Comparison of ENCODE assay signal across 20 mouse cellular contexts in the genomic region with DNA sequence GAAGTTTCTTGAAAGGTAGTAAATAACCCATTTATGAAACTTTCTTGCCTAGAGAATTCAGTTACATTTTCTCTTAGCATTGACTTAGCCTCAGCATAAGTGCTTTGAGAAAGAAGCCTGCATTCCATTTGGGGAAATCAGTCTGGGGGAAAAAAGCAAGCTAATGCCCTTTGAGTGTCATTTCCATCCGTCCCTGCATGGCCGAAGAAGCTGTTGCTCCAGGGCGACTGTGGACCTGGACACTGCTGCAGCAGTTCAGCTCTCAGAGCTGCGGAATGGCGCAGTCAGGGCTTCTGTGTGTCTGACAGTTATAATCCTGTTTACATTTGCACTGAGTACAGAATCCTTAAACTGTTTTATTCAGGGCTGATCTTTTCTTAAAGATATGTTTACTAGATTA. TPM values are rescaled to one million over a fixed set of nuclear protein-coding genes. Genes with fewer than 3 reads are reported as not detected.
DNase-seq lines count a peak whose midpoint lies in the region; ATAC-seq and TF ChIP-seq lines count a peak whose summit lies in the region.
"Had no signal": no experiment of that assay in that cellular context is flagged by ENCODE, and none has a peak within 500 bp of the region (broad histone marks: within the 10 kb centered on the region; RNA-seq: fewer than 3 reads in every experiment).

No protein-coding gene starts in this region.

- H3K4me1 ChIP-seq in hindbrain, embryonic 13.5 days (replicated peaks), result peaks cover 33% of the 10 kb centered on the region
- no peaks in the 10 kb centered on the region for H3K4me1 ChIP-seq in hindbrain, embryonic 11.5 days (replicated peaks; ENCODE audit: control insufficient read depth, insufficient read depth, low read length)
- peaks cover 23% of the 10 kb centered on the region for H3K4me1 ChIP-seq in embryonic facial prominence, embryonic 14.5 days (ENCODE audit: control insufficient read depth, insufficient read depth, low read length)
- peaks cover 26% of the 10 kb centered on the region for H3K4me1 ChIP-seq in limb, embryonic 13.5 days
- H3K4me1 ChIP-seq in small intestine, adult 2 months (ENCODE audit: control insufficient read depth, insufficient read depth, insufficient read length, low read length), result no peaks in the 10 kb centered on the region; the same call in 1 of the 2 replicates
- peaks cover 11% of the 10 kb centered on the region; the same call in 1 of the 2 replicates for H3K4me1 ChIP-seq in forebrain, embryonic 13.5 days

- DNase-seq in hindbrain, embryonic 11.5 days (ENCODE audit: low spot score), result no peak
- peak; percentile 46 for DNase-seq in embryonic facial prominence, embryonic 14.5 days (ENCODE audit: low spot score)
- DNase-seq in kidney, postnatal 14 days, result no peak
- DNase-seq in gastrocnemius, postnatal 4 days (ENCODE audit: low spot score in 2 of 2), result no peak
- DNase-seq: cerebellum, adult 11-12 months; gastrocnemius, postnatal 36 days; right cerebral cortex, postnatal 14 days; thymus, adult 2 months had no signal

- peak overlapping the region; percentile 60 for H3K9ac ChIP-seq in hindbrain, embryonic 13.5 days
- no peak overlapping the region for H3K9ac ChIP-seq in hindbrain, embryonic 11.5 days (ENCODE audit: low read depth, low read length)
- no peak overlapping the region; the same call in 1 of the 2 replicates for H3K9ac ChIP-seq in embryonic facial prominence, embryonic 14.5 days (ENCODE audit: low read depth, low read length)
- H3K9ac ChIP-seq in limb, embryonic 13.5 days, result peak overlapping the region; percentile 50; the same call in 1 of the 2 replicates
- H3K9ac ChIP-seq in forebrain, embryonic 13.5 days, result no peak overlapping the region
- H3K9ac ChIP-seq: embryonic facial prominence, embryonic 15.5 days; kidney, embryonic 15.5 days; lung, embryonic 15.5 days had no signal

- no peak overlapping the region for H3K4me3 ChIP-seq in hindbrain, embryonic 13.5 days
- no peak overlapping the region for H3K4me3 ChIP-seq in hindbrain, embryonic 11.5 days (ENCODE audit: low read depth, low read length)
- H3K4me3 ChIP-seq in embryonic facial prominence, embryonic 14.5 days (ENCODE audit: low read depth, low read length), result peak overlapping the region; percentile 14; the same call in 1 of the 2 replicates
- H3K4me3 ChIP-seq in limb, embryonic 13.5 days, result no peak overlapping the region
- H3K4me3 ChIP-seq in small intestine, adult 2 months (ENCODE audit: low read depth, low read length), result no peak overlapping the region
- no peak overlapping the region for H3K4me3 ChIP-seq in forebrain, embryonic 13.5 days
- H3K4me3 ChIP-seq: embryonic facial prominence, embryonic 15.5 days; kidney, embryonic 15.5 days; lung, embryonic 15.5 days had no signal

- 45% methylated on average over 5 of the region's 5 CpGs for WGBS in hindbrain, embryonic 13.5 days
- WGBS in hindbrain, embryonic 11.5 days, result 44% methylated on average over 5 of the region's 5 CpGs
- WGBS in embryonic facial prominence, embryonic 14.5 days, result 33% methylated on average over 5 of the region's 5 CpGs
- WGBS in limb, embryonic 13.5 days, result 30% methylated on average over 5 of the region's 5 CpGs
- WGBS in small intestine, adult 2 months, result 85% methylated on average over 5 of the region's 5 CpGs
- 14% methylated on average over 5 of the region's 5 CpGs for WGBS in forebrain, embryonic 13.5 days

- TF ChIP-seq CTCF in small intestine, adult 2 months (IDR thresholded peaks at IDR 0.05; ENCODE audit: extremely low read depth, insufficient read length, insufficient replicate concordance, low read depth, low read length), result no peak

- H3K27me3 ChIP-seq in hindbrain, embryonic 13.5 days, result peaks cover 18% of the 10 kb centered on the region
- peaks cover 11% of the 10 kb centered on the region for H3K27me3 ChIP-seq in hindbrain, embryonic 11.5 days (ENCODE audit: control insufficient read depth, insufficient read depth, low read length)
- peaks cover 13% of the 10 kb centered on the region; the same call in 1 of the 2 replicates for H3K27me3 ChIP-seq in embryonic facial prominence, embryonic 14.5 days (replicated peaks; ENCODE audit: control insufficient read depth, insufficient read depth, low read length)
- H3K27me3 ChIP-seq in limb, embryonic 13.5 days, result no peaks in the 10 kb centered on the region
- H3K27me3 ChIP-seq in small intestine, adult 2 months (ENCODE audit: control insufficient read depth, insufficient read depth, low read length), result no peaks in the 10 kb centered on the region
- H3K27me3 ChIP-seq in forebrain, embryonic 13.5 days, result peaks cover 85% of the 10 kb centered on the region

- H3K36me3 ChIP-seq in hindbrain, embryonic 13.5 days, result no peaks in the 10 kb centered on the region
- no peaks in the 10 kb centered on the region for H3K36me3 ChIP-seq in hindbrain, embryonic 11.5 days (ENCODE audit: control insufficient read depth, insufficient read depth, low read length)
- no peaks in the 10 kb centered on the region for H3K36me3 ChIP-seq in embryonic facial prominence, embryonic 14.5 days (ENCODE audit: control insufficient read depth, insufficient read depth, low read length)
- H3K36me3 ChIP-seq in limb, embryonic 13.5 days, result no peaks in the 10 kb centered on the region
- no peaks in the 10 kb centered on the region for H3K36me3 ChIP-seq in small intestine, adult 2 months (ENCODE audit: control insufficient read depth, insufficient read depth, low read length)
- H3K36me3 ChIP-seq in forebrain, embryonic 13.5 days (ENCODE audit: poor library complexity, severe bottlenecking), result no peaks in the 10 kb centered on the region
- H3K36me3 ChIP-seq: embryonic facial prominence, embryonic 15.5 days; kidney, embryonic 15.5 days; lung, embryonic 15.5 days had no signal

- peak overlapping the region; percentile 33 for H3K4me2 ChIP-seq in hindbrain, embryonic 13.5 days
- H3K4me2 ChIP-seq in hindbrain, embryonic 11.5 days (replicated peaks; ENCODE audit: low read depth, low read length), result no peak overlapping the region
- H3K4me2 ChIP-seq in embryonic facial prominence, embryonic 14.5 days (ENCODE audit: low read depth, low read length), result peak overlapping the region; percentile 64
- H3K4me2 ChIP-seq in limb, embryonic 13.5 days (replicated peaks), result peak overlapping the region; percentile 49
- no peak overlapping the region for H3K4me2 ChIP-seq in forebrain, embryonic 13.5 days
- H3K4me2 ChIP-seq: embryonic facial prominence, embryonic 15.5 days; kidney, embryonic 15.5 days; lung, embryonic 15.5 days had no signal

- ATAC-seq in hindbrain, embryonic 13.5 days (ENCODE audit: low FRiP score), result no peak
- ATAC-seq in hindbrain, embryonic 11.5 days (ENCODE audit: low FRiP score), result no peak
- no peak for ATAC-seq in embryonic facial prominence, embryonic 14.5 days (ENCODE audit: low read depth)
- no peak for ATAC-seq in limb, embryonic 13.5 days (ENCODE audit: low FRiP score, low read depth)
- ATAC-seq in forebrain, embryonic 13.5 days, result no peak
- ATAC-seq: activated CD4-positive, CD25-positive, alpha-beta regulatory T cell, adult 4 months; forebrain, embryonic 14.5 days had no signal

- TF ChIP-seq POLR2A in small intestine, adult 2 months (IDR thresholded peaks at IDR 0.05; ENCODE audit: low read depth, low read length), result no peak

- peak overlapping the region; percentile 94 for H3K27ac ChIP-seq in hindbrain, embryonic 13.5 days
- no peak overlapping the region for H3K27ac ChIP-seq in hindbrain, embryonic 11.5 days (ENCODE audit: low read depth, low read length)
- H3K27ac ChIP-seq in embryonic facial prominence, embryonic 14.5 days (replicated peaks; ENCODE audit: low read depth, low read length), result peak overlapping the region; percentile 89
- H3K27ac ChIP-seq in limb, embryonic 13.5 days, result no peak overlapping the region
- H3K27ac ChIP-seq in small intestine, adult 2 months (ENCODE audit: insufficient read depth, low read depth, low read length), result peak overlapping the region; percentile 79
- H3K27ac ChIP-seq in forebrain, embryonic 13.5 days, result no peak overlapping the region
- H3K27ac ChIP-seq: kidney, embryonic 15.5 days; lung, embryonic 15.5 days had no signal

- H3K9me3 ChIP-seq in hindbrain, embryonic 13.5 days, result no peaks in the 10 kb centered on the region
- no peaks in the 10 kb centered on the region for H3K9me3 ChIP-seq in hindbrain, embryonic 11.5 days (ENCODE audit: control insufficient read depth, low read length)
- no peaks in the 10 kb centered on the region for H3K9me3 ChIP-seq in embryonic facial prominence, embryonic 14.5 days (ENCODE audit: control insufficient read depth, low read length)
- H3K9me3 ChIP-seq in limb, embryonic 13.5 days, result no peaks in the 10 kb centered on the region
- H3K9me3 ChIP-seq in forebrain, embryonic 13.5 days (replicated peaks), result no peaks in the 10 kb centered on the region
- H3K9me3 ChIP-seq: embryonic facial prominence, embryonic 15.5 days; G1E; kidney, embryonic 15.5 days; lung, embryonic 15.5 days had no signal

RNA-seq across cellular contexts. Expression of gene Mab21l2, which starts 3.7 kb away (rescaled TPM):
- polyA plus RNA-seq in hindbrain, embryonic 13.5 days (2015; fragmentation: Nextera tagmentation; extraction: Ambion mirVana), result 258 and 288 TPM in 2 replicates
- 151 and 155 TPM in 2 replicates for polyA plus RNA-seq in hindbrain, embryonic 11.5 days (2014; fragmentation: Nextera tagmentation; extraction: Ambion mirVana)
- polyA plus RNA-seq in embryonic facial prominence, embryonic 14.5 days (2014; fragmentation: Nextera tagmentation; extraction: Ambion mirVana), result 33.9 and 45.0 TPM in 2 replicates
- polyA plus RNA-seq in limb, embryonic 13.5 days (2015; fragmentation: Nextera tagmentation; extraction: Ambion mirVana), result 92.9 and 96.3 TPM in 2 replicates
- polyA plus RNA-seq in small intestine, adult 2 months (2012; rRNA removed), result 7.0 and 12.0 TPM in 2 replicates
- polyA plus RNA-seq in forebrain, embryonic 13.5 days (2015; fragmentation: Nextera tagmentation; extraction: Ambion mirVana), result 4.6 and 6.7 TPM in 2 replicates
- 1 to 10 TPM in 1 of 2 experiments, under 1 TPM in 1; 0.74 to 1.9 TPM for total RNA-seq in gastrocnemius, postnatal 4 days (2021)
- total RNA-seq: layer of hippocampus, postnatal 10 days; megakaryocyte-erythroid progenitor cell, adult 5-6 weeks had no signal

Comparison
In these comparisons a context has a peak if more than half of its experiments do, and no peak if none do; other contexts are left out.
1. H3K27ac ChIP-seq: peak in hindbrain, embryonic 13.5 days (single experiment), embryonic facial prominence, embryonic 14.5 days (single experiment) and small intestine, adult 2 months (single experiment); none in hindbrain, embryonic 11.5 days (single experiment), limb, embryonic 13.5 days (single experiment) and forebrain, embryonic 13.5 days (single experiment).
2. H3K4me2 ChIP-seq: peak in hindbrain, embryonic 13.5 days (single experiment), embryonic facial prominence, embryonic 14.5 days (single experiment) and limb, embryonic 13.5 days (single experiment); none in hindbrain, embryonic 11.5 days (single experiment) and forebrain, embryonic 13.5 days (single experiment).
3. H3K9ac ChIP-seq: peak in hindbrain, embryonic 13.5 days (single experiment) and limb, embryonic 13.5 days (single experiment); none in hindbrain, embryonic 11.5 days (single experiment), embryonic facial prominence, embryonic 14.5 days (single experiment) and forebrain, embryonic 13.5 days (single experiment).